Mouse (Mus musculus): ENCODE results near the gene Fasn.
"Not testable (repeated sequence)": the region's sequence is repeated elsewhere in the genome, so short reads cannot be mapped to it uniquely, and the experiment has no call there.

Fasn gene

GRCm38 (mm10) chr11:120823956-120824786, at the start of gene Fasn:
Gene Fasn, minus strand, starts transcription at chr11:120824547.
- DNase-seq: peak; percentile 95 to 97

GRCm38 (mm10) chr11:120873206-120873605, 48.9 kb upstream of the Fasn start:
- DNase-seq: no peak

- DNase-seq: no peak
Observed at GRCm38 (mm10) chr11:120871521-120871920, 47.2 kb upstream of the Fasn start.

- no peak for DNase-seq
Observed at GRCm38 (mm10) chr11:120865816-120866215, 41.5 kb upstream of the Fasn start.

GRCm38 (mm10) chr11:120862819-120863218, 38.5 kb upstream of the Fasn start:
- DNase-seq: no peak

- not testable (repeated sequence) for DNase-seq
Observed at GRCm38 (mm10) chr11:120855938-120856337, 31.6 kb upstream of the Fasn start.

- no peak for DNase-seq
Observed at GRCm38 (mm10) chr11:120853788-120854187, 29.4 kb upstream of the Fasn start.

GRCm38 (mm10) chr11:120853158-120853557, 28.8 kb upstream of the Fasn start:
- DNase-seq: peak in 1 of 2 experiments; percentile 55

- DNase-seq: peak; percentile 45 to 78
Observed at GRCm38 (mm10) chr11:120852083-120852935, 28.0 kb upstream of the Fasn start.

- no peak for DNase-seq
Observed at GRCm38 (mm10) chr11:120851582-120851981, 27.2 kb upstream of the Fasn start.

GRCm38 (mm10) chr11:120851132-120851531, 26.8 kb upstream of the Fasn start:
- DNase-seq: peak in 1 of 2 experiments; percentile 53

- peak; percentile 44 to 59 for DNase-seq
Observed at GRCm38 (mm10) chr11:120850331-120851030, 26.1 kb upstream of the Fasn start.

- DNase-seq: no peak
Observed at GRCm38 (mm10) chr11:120846725-120847475, 22.6 kb upstream of the Fasn start.

GRCm38 (mm10) chr11:120844329-120844728, 20.0 kb upstream of the Fasn start:
- no peak for DNase-seq

- peak; percentile 61 to 70 for DNase-seq
Observed at GRCm38 (mm10) chr11:120833555-120834280, 9.4 kb upstream of the Fasn start.

- DNase-seq: not testable (repeated sequence)
Observed at GRCm38 (mm10) chr11:120832962-120833361, 8.6 kb upstream of the Fasn start.

GRCm38 (mm10) chr11:120831659-120832440, 7.5 kb upstream of the Fasn start:
- DNase-seq: no peak

- DNase-seq: no peak
Observed at GRCm38 (mm10) chr11:120830686-120831085, 6.3 kb upstream of the Fasn start.

GRCm38 (mm10) chr11:120829757-120830532, 5.6 kb upstream of the Fasn start:
- DNase-seq: peak in 1 of 2 experiments; percentile 4

GRCm38 (mm10) chr11:120828416-120828815, 4.1 kb upstream of the Fasn start:
- no peak for DNase-seq

All from lung, adult 18-20 months (tissue).